Mouse (Mus musculus): ENCODE data around the gene Sfpq. TPM values are rescaled to one million over a fixed set of nuclear protein-coding genes. Genes with fewer than 3 reads are reported as not detected.
"Not testable (repeated sequence)": the region's sequence is repeated elsewhere in the genome, so short reads cannot be mapped to it uniquely, and the experiment has no call there.

Sfpq gene
- polyA plus RNA-seq, 1 experiment = 44.1 TPM

DNA sequence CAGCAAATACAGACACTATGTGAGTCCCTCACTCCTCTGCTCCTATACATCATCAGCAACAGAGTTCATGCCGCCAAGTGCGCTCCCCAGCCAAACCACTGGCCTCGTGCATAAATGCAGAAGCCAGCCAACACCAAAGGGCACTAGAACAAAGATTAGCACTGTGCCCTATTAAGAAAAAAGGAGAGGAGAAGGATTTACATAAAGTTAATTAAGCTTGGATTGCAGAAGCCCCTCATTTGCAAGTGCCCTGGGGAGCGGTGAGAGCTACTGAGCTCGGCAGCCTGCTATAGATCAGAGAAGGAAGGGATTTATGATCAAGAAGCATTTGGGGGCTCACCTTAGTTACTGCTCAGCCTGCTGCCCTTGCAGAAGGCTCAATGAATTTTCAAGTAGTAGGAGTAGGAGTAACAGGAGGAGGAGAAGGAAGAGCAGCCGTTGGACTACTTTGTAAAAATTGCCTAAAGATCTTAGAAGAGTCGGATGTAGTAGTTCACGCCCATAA is 20.5 kb upstream of the Sfpq start:
- TF ChIP-seq CTCF (IDR thresholded peaks at IDR 0.05; ENCODE audit: insufficient read depth, low read length) = no peak
- TF ChIP-seq POLR2A (IDR thresholded peaks at IDR 0.05; ENCODE audit: borderline replicate concordance, extremely low read depth, low read depth, low read length) = no peak
- 54% methylated on average over 8 of the region's 8 CpGs for WGBS
- H3K4me1 ChIP-seq (ENCODE audit: control insufficient read depth, insufficient read depth, low read length) = no peaks in the 10 kb centered on the region; the same call in 1 of the 2 replicates
- no peak overlapping the region for H3K4me3 ChIP-seq (replicated peaks; ENCODE audit: extremely low read depth, low read depth, low read length)
- DNase-seq = no peak

DNA sequence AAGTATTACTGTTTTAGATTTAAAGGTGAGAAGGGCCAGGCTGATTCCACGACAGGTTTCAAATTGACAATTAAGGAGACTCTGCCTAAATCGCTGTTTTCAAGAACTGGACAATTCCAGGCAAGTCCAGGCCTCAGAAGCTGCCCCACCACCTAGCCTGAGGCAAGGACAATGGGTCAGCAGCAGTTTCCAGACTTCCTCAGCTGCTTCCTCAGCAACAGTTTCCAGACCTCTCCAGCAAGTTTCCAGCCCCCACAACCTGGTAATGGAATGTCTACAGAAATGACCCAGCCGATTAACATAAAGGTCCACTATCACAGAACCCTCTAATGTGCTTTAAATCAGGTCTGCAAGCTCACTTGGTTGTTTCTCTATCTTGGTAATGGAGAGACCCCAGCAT is 16.7 kb upstream of the Sfpq start:
- Histone ChIP-seq H3K4me1 (ENCODE audit: control insufficient read depth, insufficient read depth, low read length) (no peaks in the 10 kb centered on the region; the same call in 1 of the 2 replicates), H3K4me3 (replicated peaks; ENCODE audit: extremely low read depth, low read depth, low read length) (no peak overlapping the region)
- TF ChIP-seq CTCF (IDR thresholded peaks at IDR 0.05; ENCODE audit: insufficient read depth, low read length) (no peak), POLR2A (IDR thresholded peaks at IDR 0.05; ENCODE audit: borderline replicate concordance, extremely low read depth, low read depth, low read length) (no peak)
- no peak for DNase-seq
- WGBS = 82% methylated on average over 3 of the region's 3 CpGs

DNA sequence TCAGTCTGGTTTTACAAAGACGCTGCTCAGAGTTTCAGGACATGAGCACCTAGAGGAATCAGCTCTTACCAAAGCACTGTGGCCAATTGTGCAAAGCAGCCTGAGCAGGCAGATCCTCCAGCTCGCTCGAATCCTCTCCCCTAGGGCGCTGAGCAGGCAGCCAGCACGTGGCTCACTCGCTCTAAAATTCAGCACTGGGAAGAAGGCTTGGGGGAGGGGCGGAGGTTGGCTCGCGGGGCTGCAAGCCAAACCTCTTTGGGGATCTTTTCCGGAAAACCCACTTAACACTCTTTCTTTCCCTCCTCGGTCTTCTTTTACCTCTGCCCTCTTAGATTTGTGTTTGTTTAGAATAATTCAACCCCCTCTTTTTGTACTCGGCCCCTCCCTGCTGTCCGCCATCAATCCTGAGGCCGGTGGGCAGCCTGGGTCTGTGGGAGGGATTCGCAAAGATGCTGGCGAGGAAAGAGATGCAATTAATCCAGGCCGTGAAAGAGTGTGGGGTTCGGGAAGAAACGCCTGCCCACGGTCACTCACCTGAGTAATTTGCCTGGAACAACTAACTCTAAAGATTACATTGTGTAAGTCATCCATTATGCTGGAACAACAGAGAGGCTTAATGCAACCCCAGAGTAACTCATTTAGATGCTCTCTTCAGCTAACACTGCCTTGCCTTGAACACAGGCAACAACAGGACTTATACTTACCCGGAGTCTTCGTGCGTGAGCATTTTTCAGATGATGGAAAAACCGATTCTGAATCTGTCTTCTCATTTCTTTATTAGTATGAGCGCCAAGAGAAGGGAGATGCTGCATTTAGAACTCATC is 15.8 kb upstream of the Sfpq start:
- DNase-seq = no peak
- H3K4me3 ChIP-seq (replicated peaks; ENCODE audit: extremely low read depth, low read depth, low read length) = no peak overlapping the region
- no peaks in the 10 kb centered on the region; the same call in 1 of the 2 replicates for H3K4me1 ChIP-seq (ENCODE audit: control insufficient read depth, insufficient read depth, low read length)
- 21% methylated on average over 25 of the region's 25 CpGs for WGBS
- TF ChIP-seq CTCF (IDR thresholded peaks at IDR 0.05; ENCODE audit: insufficient read depth, low read length) (no peak), POLR2A (IDR thresholded peaks at IDR 0.05; ENCODE audit: borderline replicate concordance, extremely low read depth, low read depth, low read length) (no peak)

DNA sequence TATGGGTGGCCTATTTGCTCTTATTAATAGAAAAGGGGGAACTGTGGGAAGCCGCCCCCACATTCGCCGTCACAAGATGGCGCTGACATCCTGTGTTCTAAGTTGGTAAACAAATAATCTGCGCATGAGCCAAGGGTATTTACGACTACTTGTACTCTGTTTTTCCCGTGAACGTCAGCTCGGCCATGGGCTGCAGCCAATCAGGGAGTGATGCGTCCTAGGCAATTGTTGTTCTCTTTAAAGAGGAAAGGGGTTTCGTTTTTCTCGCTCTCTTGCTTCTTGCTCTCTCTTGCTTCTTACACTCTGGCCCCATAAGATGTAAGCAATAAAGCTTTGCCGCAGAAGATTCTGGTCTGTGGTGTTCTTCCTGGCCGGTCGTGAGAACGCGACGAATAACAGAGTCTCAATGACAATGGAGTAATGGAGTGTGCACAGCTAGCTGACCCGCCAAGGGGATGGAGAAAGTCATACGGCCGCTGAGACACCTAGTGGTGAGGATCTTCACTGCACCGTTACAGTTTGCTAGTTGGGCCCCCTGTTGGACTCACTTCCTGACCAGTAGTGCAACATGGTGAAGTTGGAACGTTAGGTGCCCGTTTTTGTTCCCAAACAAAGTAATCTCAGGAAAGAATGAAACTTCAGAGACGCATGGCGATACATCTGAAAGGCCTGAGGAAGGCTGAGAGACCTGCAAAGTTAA is 5.7 kb upstream of the Sfpq start:
- 9% methylated on average over 14 of the region's 26 CpGs for WGBS
- peak; percentile 93 for TF ChIP-seq CTCF (IDR thresholded peaks at IDR 0.05; ENCODE audit: insufficient read depth, low read length)
- peak; percentile 33; the same call in 1 of the 2 replicates for TF ChIP-seq POLR2A (IDR thresholded peaks at IDR 0.05; ENCODE audit: borderline replicate concordance, extremely low read depth, low read depth, low read length)
- not testable (repeated sequence) for H3K4me1 ChIP-seq (ENCODE audit: control insufficient read depth, insufficient read depth, low read length)

DNA sequence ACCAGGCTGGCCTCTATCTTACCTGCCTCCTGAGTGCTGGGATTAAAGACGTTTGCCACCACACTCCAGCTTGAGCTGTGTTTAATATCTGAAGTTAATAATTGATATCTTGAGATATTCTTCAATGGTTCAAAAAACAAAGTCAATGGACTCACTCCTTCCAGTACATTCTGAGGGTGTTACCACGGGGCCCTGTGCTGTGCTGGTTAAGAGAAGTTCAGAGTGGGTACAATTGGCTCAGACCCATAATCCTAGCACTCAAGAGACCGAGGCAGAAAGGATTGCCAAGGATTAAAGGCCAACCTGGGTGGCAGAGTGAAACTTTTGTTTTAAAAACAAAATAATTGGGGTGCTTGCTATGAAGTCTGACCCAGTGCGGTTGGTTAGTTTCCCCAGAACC is 4.8 kb upstream of the Sfpq start:
- 73% methylated on average over 4 of the region's 4 CpGs for WGBS
- TF ChIP-seq POLR2A (IDR thresholded peaks at IDR 0.05; ENCODE audit: borderline replicate concordance, extremely low read depth, low read depth, low read length) = no peak
- no peak for TF ChIP-seq CTCF (IDR thresholded peaks at IDR 0.05; ENCODE audit: insufficient read depth, low read length)
- DNase-seq = no peak
- Histone ChIP-seq H3K4me1 (ENCODE audit: control insufficient read depth, insufficient read depth, low read length) (peaks cover 3% of the 10 kb centered on the region; the same call in 1 of the 2 replicates), H3K4me3 (replicated peaks; ENCODE audit: extremely low read depth, low read depth, low read length) (no peak overlapping the region)

More for the DNA sequence above, 5.7 kb upstream of the Sfpq start:
- peak; percentile 79 for DNase-seq
- H3K4me3 ChIP-seq (replicated peaks; ENCODE audit: extremely low read depth, low read depth, low read length) = peak overlapping the region; percentile 33

DNA sequence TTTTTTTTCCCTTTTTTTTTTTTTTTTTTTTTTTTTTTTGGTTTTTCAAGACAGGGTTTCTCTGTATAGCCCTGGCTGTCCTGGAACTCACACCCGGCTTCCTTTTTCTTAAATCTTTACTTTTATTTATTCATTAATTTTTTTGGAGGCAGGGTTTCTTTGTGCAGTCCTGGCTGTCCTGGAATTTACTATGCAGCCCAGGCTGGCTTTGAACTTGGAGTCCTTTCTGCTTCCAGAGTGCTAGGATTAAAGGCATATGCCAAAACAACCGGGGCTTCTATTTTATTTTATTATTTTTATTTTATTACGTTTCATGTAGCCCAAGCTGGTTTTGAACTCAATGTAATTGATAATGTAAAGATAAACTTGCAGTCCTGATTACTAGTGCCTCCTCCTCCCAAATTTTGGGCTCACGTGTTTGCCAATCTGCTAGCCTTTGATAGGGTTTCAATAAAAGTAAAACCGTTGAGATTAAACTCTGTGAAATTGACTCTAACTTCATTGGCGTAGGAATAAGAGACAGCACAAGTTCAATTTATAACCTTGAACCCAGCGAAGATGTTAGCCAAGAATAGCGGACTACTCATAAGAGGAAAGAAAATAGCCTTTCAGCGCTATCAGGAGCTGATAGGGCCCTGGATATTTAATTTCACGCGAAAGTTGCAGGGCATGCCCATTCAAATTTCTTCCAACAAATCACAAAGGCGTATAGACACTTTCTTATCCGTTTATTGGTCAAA is 543 bp upstream of the Sfpq start:
- no peak for TF ChIP-seq POLR2A (IDR thresholded peaks at IDR 0.05; ENCODE audit: borderline replicate concordance, extremely low read depth, low read depth, low read length)
- TF ChIP-seq CTCF (IDR thresholded peaks at IDR 0.05; ENCODE audit: insufficient read depth, low read length) = no peak
- 13% methylated on average over 13 of the region's 13 CpGs for WGBS
- peak overlapping the region; percentile 28 for H3K4me3 ChIP-seq (replicated peaks; ENCODE audit: extremely low read depth, low read depth, low read length)
- no peak for DNase-seq
- H3K4me1 ChIP-seq (ENCODE audit: control insufficient read depth, insufficient read depth, low read length) = peaks cover 20% of the 10 kb centered on the region

DNA sequence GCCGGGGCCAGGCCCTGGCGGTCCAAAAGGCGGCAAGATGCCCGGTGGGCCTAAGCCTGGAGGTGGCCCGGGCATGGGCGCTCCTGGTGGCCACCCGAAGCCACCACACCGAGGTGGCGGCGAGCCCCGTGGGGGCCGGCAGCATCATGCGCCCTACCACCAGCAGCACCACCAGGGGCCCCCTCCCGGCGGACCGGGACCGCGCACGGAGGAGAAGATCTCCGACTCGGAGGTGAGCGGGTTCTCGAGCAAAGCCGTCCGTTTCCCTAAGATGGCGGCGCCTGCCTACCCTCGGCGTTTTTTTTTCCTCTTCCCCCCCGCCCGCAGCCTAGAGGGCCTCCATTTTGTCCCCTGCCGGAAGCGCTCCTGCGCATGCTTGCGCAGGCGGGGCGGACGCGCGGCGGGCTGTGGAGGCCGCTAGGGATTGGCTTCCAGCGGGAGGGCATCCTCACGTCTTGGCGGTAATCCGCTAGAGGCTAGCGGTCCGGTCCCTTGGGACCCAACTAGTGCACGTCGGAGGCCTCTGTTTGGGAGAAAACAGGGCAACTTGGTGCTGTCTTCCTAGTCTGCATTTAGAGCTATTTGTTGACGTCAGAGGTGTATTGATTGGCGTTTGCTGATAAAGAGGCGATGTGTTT is 984 bp downstream of the Sfpq start:
- TF ChIP-seq CTCF (IDR thresholded peaks at IDR 0.05; ENCODE audit: insufficient read depth, low read length) (no peak), POLR2A (IDR thresholded peaks at IDR 0.05; ENCODE audit: borderline replicate concordance, extremely low read depth, low read depth, low read length) (peak; percentile 56; the same call in 1 of the 2 replicates)
- under 1% methylated on average over 53 of the region's 53 CpGs for WGBS
- peaks cover 24% of the 10 kb centered on the region for H3K4me1 ChIP-seq (ENCODE audit: control insufficient read depth, insufficient read depth, low read length)
- peak overlapping the region; percentile 85 for H3K4me3 ChIP-seq (replicated peaks; ENCODE audit: extremely low read depth, low read depth, low read length)
- DNase-seq = peak; percentile 82

DNA sequence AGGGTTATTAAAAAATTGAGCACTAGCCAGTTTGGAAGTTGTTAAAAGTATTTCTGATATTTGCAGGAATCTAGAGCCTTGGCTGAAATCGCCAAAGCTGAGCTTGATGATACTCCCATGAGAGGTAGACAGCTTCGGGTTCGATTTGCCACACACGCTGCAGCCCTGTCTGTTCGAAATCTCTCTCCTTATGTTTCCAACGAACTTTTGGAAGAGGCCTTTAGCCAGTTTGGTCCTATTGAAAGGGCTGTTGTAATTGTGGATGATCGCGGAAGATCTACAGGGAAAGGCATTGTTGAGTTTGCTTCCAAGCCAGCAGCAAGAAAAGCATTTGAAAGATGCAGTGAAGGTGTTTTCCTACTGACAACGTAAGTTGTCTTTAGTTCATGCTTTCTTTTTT is 2.1 kb downstream of the Sfpq start:
- Histone ChIP-seq H3K4me3 (replicated peaks; ENCODE audit: extremely low read depth, low read depth, low read length) (peak overlapping the region; percentile 85), H3K4me1 (ENCODE audit: control insufficient read depth, insufficient read depth, low read length) (peaks cover 24% of the 10 kb centered on the region)
- no peak for DNase-seq
- under 1% methylated on average over 9 of the region's 9 CpGs for WGBS
- TF ChIP-seq CTCF (IDR thresholded peaks at IDR 0.05; ENCODE audit: insufficient read depth, low read length) (no peak), POLR2A (IDR thresholded peaks at IDR 0.05; ENCODE audit: borderline replicate concordance, extremely low read depth, low read depth, low read length) (no peak)

Measured in lung, adult 2 months (tissue).